Mouse (Mus musculus) heart, postnatal 4 days (tissue): Measurements from ENCODE around the gene Ccnd3. TPM values are rescaled to one million over a fixed set of nuclear protein-coding genes. Genes with fewer than 3 reads are reported as not detected.
"Not testable (repeated sequence)": the region's sequence is repeated elsewhere in the genome, so short reads cannot be mapped to it uniquely, and the experiment has no call there.

ENCODE experiments used
- DNase-seq: peaks from one replicate; pipeline ENCODE4 v3.0.0; 2021
- total RNA-seq, 2 experiments: library from RNA; stranded (reverse); gene quantifications; 2 replicates each; pipeline ENCODE4 v1.2.3; 2021

Gene Ccnd3
- total RNA-seq, 2 experiments from 2014 or later, result 170 to 175 TPM

GRCm38 (mm10) chr17:47618556-47619311 is 113.9 kb downstream of the Ccnd3 start:
- no peak for DNase-seq

- no peak for DNase-seq
Measured at GRCm38 (mm10) chr17:47622912-47623554, 118.2 kb downstream of the Ccnd3 start.

GRCm38 (mm10) chr17:47624572-47624971 is 119.7 kb downstream of the Ccnd3 start:
- DNase-seq, result not testable (repeated sequence)

- DNase-seq, result no peak
Measured at GRCm38 (mm10) chr17:47625088-47625487, 120.2 kb downstream of the Ccnd3 start.

- no peak for DNase-seq
Measured at GRCm38 (mm10) chr17:47626031-47626430, 121.2 kb downstream of the Ccnd3 start.

- DNase-seq, result no peak
Measured at GRCm38 (mm10) chr17:47627791-47628190, 122.9 kb downstream of the Ccnd3 start.

- DNase-seq, result peak; percentile 96
Measured at GRCm38 (mm10) chr17:47628851-47629676, 124.2 kb downstream of the Ccnd3 start.

GRCm38 (mm10) chr17:47629717-47630677 is 125.1 kb downstream of the Ccnd3 start:
- peak; percentile 57 for DNase-seq

- no peak for DNase-seq
Measured at GRCm38 (mm10) chr17:47630678-47631065, 125.8 kb downstream of the Ccnd3 start, which contains the start of gene Usp49. Gene Usp49, plus strand, starts transcription at chr17:47630690.

GRCm38 (mm10) chr17:47632181-47632840 is 127.5 kb downstream of the Ccnd3 start:
- DNase-seq, result no peak

- no peak for DNase-seq
Measured at GRCm38 (mm10) chr17:47633999-47634770, 129.3 kb downstream of the Ccnd3 start.

GRCm38 (mm10) chr17:47642992-47643391 is 138.1 kb downstream of the Ccnd3 start:
- DNase-seq, result no peak

- peak; percentile 63 for DNase-seq
Measured at GRCm38 (mm10) chr17:47646683-47647082, 141.8 kb downstream of the Ccnd3 start.

GRCm38 (mm10) chr17:47648966-47649365 is 144.1 kb downstream of the Ccnd3 start:
- DNase-seq, result no peak

Other genes with a start within 250 kb of the Ccnd3 start
- gene Mrps10, start 136.2 kb upstream of the Ccnd3 start, total RNA-seq, result 10 to 100 TPM; 31.9 to 35.4 TPM
- gene Guca1b, start 119.7 kb upstream of the Ccnd3 start, total RNA-seq, result under 1 TPM in 1 of 2 experiments, not detected in 1; 0.17 TPM
- gene Guca1a, start 104.5 kb upstream of the Ccnd3 start, total RNA-seq, result under 1 TPM; 0.41 to 0.52 TPM
- gene AI661453, start 68.4 kb upstream of the Ccnd3 start, total RNA-seq, result 1 to 10 TPM; 2.2 to 3.5 TPM
- under 1 TPM; 0.32 to 0.45 TPM for gene 1700001C19Rik, start 67.7 kb upstream of the Ccnd3 start, total RNA-seq
- 10 to 100 TPM; 13.7 to 14.6 TPM for gene Taf8, start 2.8 kb upstream of the Ccnd3 start, total RNA-seq
- gene Bysl, start 106.4 kb downstream of the Ccnd3 start, total RNA-seq, result 10 to 100 TPM; 21.7 to 22.2 TPM
- gene Med20, start 106.5 kb downstream of the Ccnd3 start, total RNA-seq, result 10 to 100 TPM; 20.3 to 20.7 TPM
- 1 to 10 TPM; 3.9 to 4.4 TPM for gene Gm20517, start 106.5 kb downstream of the Ccnd3 start, total RNA-seq
- 1 to 10 TPM; 7.3 to 9.7 TPM for gene Usp49, start 125.6 kb downstream of the Ccnd3 start, total RNA-seq
- gene Tomm6, start 183.3 kb downstream of the Ccnd3 start, total RNA-seq, result 100 to 1,000 TPM; 156 to 160 TPM
- 1 to 10 TPM; 5.2 to 6.0 TPM for gene Frs3, start 184.0 kb downstream of the Ccnd3 start, total RNA-seq
- 1 to 10 TPM in 1 of 2 experiments, under 1 TPM in 1; 0.98 to 1.1 TPM for gene Gm21981, start 189.4 kb downstream of the Ccnd3 start, total RNA-seq
- gene Prickle4, start 189.7 kb downstream of the Ccnd3 start, total RNA-seq, result 1 to 10 TPM; 1.8 to 2.1 TPM
- gene Pgc, start 221.8 kb downstream of the Ccnd3 start, total RNA-seq, result not detected
- gene Tfeb, start 232.0 kb downstream of the Ccnd3 start, total RNA-seq, result 10 to 100 TPM; 50.3 to 53.1 TPM